Mouse (Mus musculus) embryonic facial prominence, embryonic 14.5 days (tissue): ENCODE measurements around the gene Inca1. TPM values are rescaled to one million over a fixed set of nuclear protein-coding genes. Genes with fewer than 3 reads are reported as not detected.

Source experiments
- ATAC-seq: fragments of 200-750 bp; cut with Nextera tagmentation; 2 replicates; pipeline ENCODE4 v1.8.0; 2017; ENCODE audit warnings: low read depth, moderate number of reproducible peaks, moderate TSS enrichment
- DNase-seq: peaks from one replicate; pipeline ENCODE4 v3.0.0-alpha.2; 2015; ENCODE audit warnings: low spot score
- H3K27ac ChIP-seq: fragments of 300-500 bp; sonication (generic); replicated peaks from 2 replicates; pipeline ENCODE4 v1.5.1; 2014; ENCODE audit warnings: low read depth, mild to moderate bottlenecking, low read length, moderate library complexity
- H3K27me3 ChIP-seq: fragments of 300-500 bp; sonication (generic); replicated peaks from 2 replicates; pipeline ENCODE4 v1.6.1; 2014; ENCODE audit warnings: low read length; ENCODE audit not compliant: control insufficient read depth, insufficient read depth
- H3K36me3 ChIP-seq: fragments of 300-500 bp; sonication (generic); 2 replicates; pipeline ENCODE4 v1.6.1; 2014; ENCODE audit warnings: low read length, mixed read lengths; ENCODE audit not compliant: control insufficient read depth, insufficient read depth
- H3K4me1 ChIP-seq: fragments of 300-500 bp; sonication (generic); 2 replicates; pipeline ENCODE4 v1.6.1; 2014; ENCODE audit warnings: antibody characterized with exemption, low read length; ENCODE audit not compliant: control insufficient read depth, insufficient read depth
- H3K4me2 ChIP-seq: fragments of 300-500 bp; sonication (generic); 2 replicates; pipeline ENCODE4 v1.6.1; 2014; ENCODE audit warnings: low read depth, mild to moderate bottlenecking, low read length, moderate library complexity, mixed read lengths
- H3K4me3 ChIP-seq: fragments of 300-500 bp; sonication (generic); 2 replicates; pipeline ENCODE4 v1.5.1; 2014; ENCODE audit warnings: low read depth, mild to moderate bottlenecking, low read length
- H3K9ac ChIP-seq: fragments of 300-500 bp; sonication (generic); 2 replicates; pipeline ENCODE4 v1.6.1; 2014; ENCODE audit warnings: low read depth, mild to moderate bottlenecking, low read length, moderate library complexity, mixed read lengths
- H3K9me3 ChIP-seq: fragments of 300-500 bp; sonication (generic); 2 replicates; pipeline ENCODE4 v1.6.1; 2016; ENCODE audit warnings: low read length; ENCODE audit not compliant: control insufficient read depth
- WGBS: fragments of 180-500 bp; shearing (Covaris S2); extraction: QIAGEN DNeasy Blood & Tissue Kit; methylation state at CpG from one replicate; pipeline ENCODE4 v1.1.7; 2014; 5-methylcytosine and 5-hydroxymethylcytosine counted together
- microRNA-seq: library from miRNA; unstranded; fragments of <30 nt; microRNA quantifications from one replicate; pipeline ENCODE4, GENCODE M21; 2016; ENCODE audit warnings: borderline number of aligned reads
- polyA plus RNA-seq: library from polyadenylated mRNA; unstranded; fragments of >200 nt; fragmentation: Nextera tagmentation; extraction: Ambion mirVana; gene quantifications from 2 replicates; pipeline ENCODE4 v1.2.1, GENCODE M21; 2014

The Inca1 gene
- polyA plus RNA-seq, 1 experiment from 2014 or later = 1.1 TPM

DNA sequence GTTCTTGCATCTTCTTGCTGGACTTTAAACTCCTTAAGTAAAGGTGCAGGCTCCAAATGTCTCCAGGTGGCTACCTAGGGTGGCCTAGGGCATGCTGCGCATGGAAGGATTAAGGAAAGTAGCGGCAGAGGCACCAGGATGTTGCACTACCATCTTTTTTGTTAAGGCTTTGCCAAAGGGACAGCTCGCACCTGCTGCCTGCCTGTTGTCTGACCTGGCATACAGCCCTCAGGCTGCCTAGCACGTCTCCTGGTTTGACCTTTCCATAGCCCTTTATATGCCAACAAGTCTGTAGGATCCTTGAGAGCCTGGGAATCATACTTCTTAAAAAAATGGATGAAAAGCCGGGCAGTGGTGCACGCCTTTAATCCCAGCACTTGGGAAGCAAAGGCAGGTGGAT lies 56.9 kb downstream of the Inca1 start:
- H3K4me2 ChIP-seq = no peak overlapping the region

DNA sequence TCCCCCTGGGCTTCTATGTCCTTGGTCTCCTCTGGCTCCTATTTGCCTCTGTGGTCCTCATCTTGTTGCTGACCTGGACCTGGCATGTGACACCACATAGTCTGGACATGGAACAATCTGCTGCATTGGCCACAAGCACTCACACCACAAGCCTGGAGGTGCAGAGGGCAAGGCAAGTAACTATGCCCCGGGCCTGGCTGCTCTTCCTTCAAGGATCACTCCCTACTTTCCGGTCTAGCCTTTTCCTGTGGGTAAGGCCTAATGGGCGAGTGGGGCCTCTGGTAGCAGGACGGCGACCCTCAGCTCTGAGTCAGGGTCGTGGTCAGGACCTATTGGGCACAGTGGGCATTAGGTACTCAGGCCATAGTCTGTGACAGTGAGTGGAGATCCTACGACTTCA lies 58.7 kb downstream of the Inca1 start:
- no peak overlapping the region for H3K4me2 ChIP-seq
- peaks cover 9% of the 10 kb centered on the region for H3K4me1 ChIP-seq
- no peak overlapping the region for H3K27ac ChIP-seq
- no peaks in the 10 kb centered on the region for H3K27me3 ChIP-seq
- no peak overlapping the region for H3K9ac ChIP-seq
- H3K4me3 ChIP-seq = no peak overlapping the region
- ATAC-seq (no peak), DNase-seq (no peak)
- 84% methylated on average over 7 of the region's 7 CpGs for WGBS
- no peaks in the 10 kb centered on the region for H3K9me3 ChIP-seq
- H3K36me3 ChIP-seq = peaks cover 25% of the 10 kb centered on the region

More for the DNA sequence above, 56.9 kb downstream of the Inca1 start:
- Histone ChIP-seq H3K27me3 (no peaks in the 10 kb centered on the region), H3K9ac (no peak overlapping the region), H3K9me3 (no peaks in the 10 kb centered on the region), H3K36me3 (peaks cover 25% of the 10 kb centered on the region), H3K4me3 (no peak overlapping the region), H3K27ac (no peak overlapping the region), H3K4me1 (peaks cover 10% of the 10 kb centered on the region)
- DNase-seq = no peak
- 93% methylated on average over 6 of the region's 6 CpGs for WGBS
- no peak for ATAC-seq

DNA sequence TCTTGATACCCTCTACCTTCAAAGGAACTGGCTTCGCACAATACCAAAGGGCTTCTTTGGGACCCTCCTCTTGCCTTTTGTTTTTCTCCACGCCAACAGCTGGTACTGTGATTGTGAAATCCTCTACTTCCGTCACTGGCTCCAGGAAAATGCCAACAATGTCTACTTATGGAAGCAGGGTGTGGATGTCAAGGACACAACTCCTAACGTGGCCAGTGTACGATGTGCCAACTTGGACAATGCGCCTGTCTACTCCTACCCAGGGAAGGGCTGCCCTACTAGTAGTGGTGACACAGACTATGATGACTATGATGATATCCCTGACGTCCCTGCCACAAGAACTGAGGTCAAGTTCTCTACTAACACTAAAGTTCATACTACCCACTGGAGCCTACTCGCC lies 60.0 kb downstream of the Inca1 start:
- Histone ChIP-seq H3K4me2 (no peak overlapping the region), H3K9ac (no peak overlapping the region), H3K27ac (no peak overlapping the region), H3K4me1 (no peaks in the 10 kb centered on the region), H3K36me3 (peaks cover 17% of the 10 kb centered on the region), H3K9me3 (no peaks in the 10 kb centered on the region), H3K4me3 (no peak overlapping the region), H3K27me3 (no peaks in the 10 kb centered on the region)
- DNase-seq = no peak
- ATAC-seq = no peak
- 89% methylated on average over 8 of the region's 8 CpGs for WGBS

DNA sequence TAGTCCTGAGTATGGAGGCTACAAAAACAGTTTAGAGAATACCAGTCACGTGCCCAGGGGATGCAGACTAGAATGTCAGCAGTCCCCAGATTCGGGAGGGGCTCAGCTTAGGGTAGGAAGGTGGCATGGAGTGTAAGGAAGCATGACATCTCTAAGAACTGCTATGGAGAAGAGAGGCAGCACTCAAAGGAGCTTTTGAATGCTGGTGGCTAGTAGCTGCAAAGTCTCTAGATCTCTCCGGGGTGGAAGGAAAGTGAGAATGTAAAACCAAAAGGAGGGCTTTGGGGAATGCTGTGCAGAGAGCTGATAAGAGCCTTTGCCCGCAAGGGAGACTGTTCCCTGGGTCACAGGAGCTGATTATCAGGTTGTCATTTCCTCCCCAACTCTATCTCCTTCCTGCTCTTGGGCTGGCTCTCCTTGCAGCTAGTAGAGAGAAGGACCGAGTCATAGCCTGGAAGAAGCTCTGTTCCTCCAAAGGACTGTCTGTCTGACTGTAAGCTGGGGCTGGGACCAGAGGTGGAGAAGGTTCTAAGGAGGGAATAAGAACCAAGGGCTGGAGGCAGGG lies 61.2 kb downstream of the Inca1 start, which contains the start of gene Gp1ba:
Gene Gp1ba (plus strand): TSS at position 409 of the 565 bp plus-strand sequence.
- Histone ChIP-seq H3K36me3 (0 out of 2 replicates have a peak, but pooled peaks cover 5% of the 10 kb centered on the region), H3K9ac (no peak within 1 kb of the TSS), H3K4me3 (no peak within 1 kb of the TSS), H3K27me3 (no peaks in the 10 kb centered on the region), H3K4me1 (no peaks in the 10 kb centered on the region), H3K9me3 (no peaks in the 10 kb centered on the region), H3K4me2 (no peak within 1 kb of the TSS), H3K27ac (no peak within 1 kb of the TSS)
- 46% methylated on average over 5 of the region's 5 CpGs for WGBS
- DNase-seq (no peak), ATAC-seq (no peak)

Small RNAs within 50 kb of the gene (microRNA-seq; reads per million reads assigned to microRNA genes)
- 0.50 reads per million for gene Mir6925

Other genes with a start within 250 kb of the Inca1 start
- gene Med11, start 248.2 kb downstream of the Inca1 start, polyA plus RNA-seq = 37.0 and 40.6 TPM in 2 replicates
- gene Zmynd15, start 240.7 kb downstream of the Inca1 start, polyA plus RNA-seq = 0.31 and 0.85 TPM in 2 replicates
- 5.7 and 6.0 TPM in 2 replicates for gene Cxcl16, start 240.2 kb downstream of the Inca1 start, polyA plus RNA-seq
- gene Tm4sf5, start 194.9 kb downstream of the Inca1 start, polyA plus RNA-seq = 0.52 TPM in 1 of 2 replicates, not detected in the other
- 0.54 and 0.98 TPM in 2 replicates for gene Vmo1, start 185.5 kb downstream of the Inca1 start, polyA plus RNA-seq
- 0.53 and 0.84 TPM in 2 replicates for gene Gltpd2, start 181.0 kb downstream of the Inca1 start, polyA plus RNA-seq
- gene Psmb6, start 174.8 kb downstream of the Inca1 start, polyA plus RNA-seq = 706 and 727 TPM in 2 replicates
- gene Gm40193, start 167.2 kb downstream of the Inca1 start, polyA plus RNA-seq = 1.1 and 2.7 TPM in 2 replicates
- gene Pld2, start 160.1 kb downstream of the Inca1 start, polyA plus RNA-seq = 9.2 and 9.5 TPM in 2 replicates
- gene Mink1, start 137.3 kb downstream of the Inca1 start, polyA plus RNA-seq = 17.2 and 18.3 TPM in 2 replicates
- not detected in 2 replicates for gene 4930544D05Rik, start 84.3 kb downstream of the Inca1 start, polyA plus RNA-seq
- 0.51 and 0.58 TPM in 2 replicates for gene Chrne, start 80.9 kb downstream of the Inca1 start, polyA plus RNA-seq
- gene Gp1ba, start 61.0 kb downstream of the Inca1 start, polyA plus RNA-seq = 0.38 and 0.60 TPM in 2 replicates
- 100 and 105 TPM in 2 replicates for gene Rnf167, start 52.9 kb downstream of the Inca1 start, polyA plus RNA-seq
- gene Slc25a11, start 52.7 kb downstream of the Inca1 start, polyA plus RNA-seq = 147 and 165 TPM in 2 replicates
- 1,605 and 1,712 TPM in 2 replicates for gene Pfn1, start 45.5 kb downstream of the Inca1 start, polyA plus RNA-seq
- 165 and 289 TPM in 2 replicates for gene Eno3, start 43.0 kb downstream of the Inca1 start, polyA plus RNA-seq
- 88.9 and 97.1 TPM in 2 replicates for gene Spag7, start 30.7 kb downstream of the Inca1 start, polyA plus RNA-seq
- 12.6 and 12.8 TPM in 2 replicates for gene Camta2, start 12.1 kb downstream of the Inca1 start, polyA plus RNA-seq
- gene Kif1c, start 393 bp upstream of the Inca1 start, polyA plus RNA-seq = 14.4 and 14.8 TPM in 2 replicates
- gene Zfp3, start 64.1 kb upstream of the Inca1 start, polyA plus RNA-seq = 7.0 and 7.3 TPM in 2 replicates
- gene Scimp, start 112.4 kb upstream of the Inca1 start, polyA plus RNA-seq = 0.50 and 0.83 TPM in 2 replicates
- gene Rabep1, start 144.6 kb upstream of the Inca1 start, polyA plus RNA-seq = 29.4 and 31.8 TPM in 2 replicates